Mouse (Mus musculus) induced T-regulatory cell, adult 2 months (primary cell): ENCODE results near the gene Prss12.

Source experiments
- DNase-seq: peaks from one replicate; pipeline ENCODE4 v3.0.0-alpha.2; 2012; ENCODE audit warnings: low read depth

Gene Prss12

GRCm38 (mm10) chr3:123527806-123528507 is 81.2 kb downstream of the Prss12 start:
- no peak for DNase-seq

GRCm38 (mm10) chr3:123531124-123531523 is 84.4 kb downstream of the Prss12 start:
- no peak for DNase-seq

- no peak for DNase-seq
Measured at GRCm38 (mm10) chr3:123537279-123537678, 90.6 kb downstream of the Prss12 start.

DNA sequence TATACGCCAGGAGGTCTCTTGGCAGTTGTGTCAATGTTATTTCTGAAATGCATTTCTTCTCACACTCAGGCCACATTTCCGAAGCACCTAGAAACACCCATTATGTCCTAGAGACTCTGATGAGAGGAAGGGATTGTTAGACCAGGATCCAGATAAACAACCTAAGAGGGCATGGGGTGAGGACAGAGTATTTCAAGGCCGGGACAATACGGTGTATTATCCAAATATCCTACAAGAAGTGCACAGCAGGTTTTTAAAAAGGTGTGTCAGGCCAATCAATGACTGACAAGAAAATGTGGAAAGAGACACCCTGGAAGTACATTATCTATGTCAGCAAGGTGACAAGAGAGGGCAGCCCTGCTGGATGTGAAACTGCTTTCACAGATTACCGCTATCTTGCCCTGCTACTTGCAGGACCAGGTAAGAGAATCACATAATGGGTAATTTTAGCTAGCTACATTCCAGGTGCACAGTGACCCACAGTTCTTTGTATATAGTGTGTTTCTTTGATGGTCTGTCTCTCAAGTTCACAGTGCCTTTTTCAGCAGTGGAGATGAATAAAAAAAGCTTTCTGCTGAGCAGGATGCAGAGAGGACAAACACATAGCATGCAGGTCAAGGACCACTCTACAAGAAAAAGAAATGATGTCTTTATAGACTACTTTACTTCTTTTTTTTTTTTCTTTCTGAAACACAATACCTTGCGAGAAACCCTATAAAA is 97.0 kb downstream of the Prss12 start:
- no peak for DNase-seq

DNA sequence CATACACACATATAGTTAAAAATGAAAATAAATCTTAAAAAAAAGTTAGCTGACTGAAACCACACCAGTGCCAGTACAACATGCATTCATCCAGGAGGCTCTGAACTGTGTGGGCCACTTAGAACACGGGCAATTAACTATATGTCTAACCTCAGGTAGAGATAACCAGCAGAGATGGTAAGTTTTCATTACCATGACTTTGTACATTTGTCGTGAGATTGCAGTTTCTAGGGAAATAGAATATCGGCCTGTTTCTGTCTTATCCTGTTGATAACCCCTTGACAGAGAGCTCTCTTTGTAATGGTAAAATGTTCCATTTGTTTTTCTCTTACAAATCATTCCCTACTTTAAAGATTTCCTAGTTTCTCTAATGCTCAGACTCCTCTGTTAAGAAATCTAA is 103.8 kb downstream of the Prss12 start:
- DNase-seq = no peak

DNA sequence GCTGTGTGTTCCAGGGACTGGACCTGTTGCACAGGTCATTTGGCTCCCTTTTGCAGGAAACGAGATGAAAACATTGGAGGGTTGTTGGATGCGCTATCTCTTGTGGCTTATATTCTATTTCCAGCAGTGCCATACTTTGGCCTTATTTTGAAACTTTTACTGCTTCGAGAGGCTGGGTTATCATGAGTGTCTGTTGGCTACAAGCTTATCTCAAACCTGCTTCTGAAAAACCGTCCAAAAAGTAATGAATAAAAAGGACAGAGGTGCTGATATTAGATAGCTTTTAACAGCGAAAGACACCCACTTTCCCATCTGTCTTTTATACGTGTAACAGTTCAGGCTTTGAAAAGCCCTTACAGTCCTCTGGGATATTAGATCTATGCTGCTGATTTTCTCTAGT is 107.2 kb downstream of the Prss12 start:
- DNase-seq = no peak

GRCm38 (mm10) chr3:123555254-123555865 is 108.6 kb downstream of the Prss12 start:
- no peak for DNase-seq
